Mouse (Mus musculus) liver, embryonic 12.5 days (tissue): Measurements from ENCODE around the gene Hagh. TPM values are rescaled to one million over a fixed set of nuclear protein-coding genes. Genes with fewer than 3 reads are reported as not detected.
A peak's percentile ranks its signal among the peaks of the same experiment; 100 is the strongest.

Experiments
- ATAC-seq: fragments of 200-750 bp; cut with Nextera tagmentation; 2 replicates; pipeline ENCODE4 v1.8.0; 2017; ENCODE audit warnings: moderate number of reproducible peaks, mild to moderate bottlenecking, moderate library complexity
- H3K27ac ChIP-seq: fragments of 300-500 bp; sonication (generic); 2 replicates; pipeline ENCODE4 v1.5.1; 2016; ENCODE audit warnings: mild to moderate bottlenecking
- H3K27me3 ChIP-seq: fragments of 300-500 bp; sonication (generic); replicated peaks from 2 replicates; pipeline ENCODE4 v1.6.1; 2016; ENCODE audit warnings: mild to moderate bottlenecking, moderate library complexity
- H3K36me3 ChIP-seq: fragments of 300-500 bp; sonication (generic); 2 replicates; pipeline ENCODE4 v1.6.1; 2016; ENCODE audit warnings: mild to moderate bottlenecking, moderate library complexity
- H3K4me1 ChIP-seq: fragments of 300-500 bp; sonication (generic); 2 replicates; pipeline ENCODE4 v1.6.1; 2016
- H3K4me2 ChIP-seq: fragments of 300-500 bp; sonication (generic); 2 replicates; pipeline ENCODE4 v1.6.1; 2016; ENCODE audit warnings: mild to moderate bottlenecking, moderate library complexity
- H3K4me3 ChIP-seq: fragments of 300-500 bp; sonication (generic); 2 replicates; pipeline ENCODE4 v1.5.1; 2016; ENCODE audit warnings: mild to moderate bottlenecking, moderate library complexity
- H3K9ac ChIP-seq: fragments of 300-500 bp; sonication (generic); 2 replicates; pipeline ENCODE4 v1.6.1; 2016; ENCODE audit warnings: mild to moderate bottlenecking, moderate library complexity
- H3K9me3 ChIP-seq: fragments of 300-500 bp; sonication (generic); replicated peaks from 2 replicates; pipeline ENCODE4 v1.6.1; 2016; ENCODE audit warnings: mild to moderate bottlenecking, moderate library complexity
- WGBS: fragments of 180-500 bp; shearing (Covaris S2); methylation state at CpG from one replicate; pipeline ENCODE4 v1.1.7; 2016; ENCODE audit not compliant: insufficient replicate concordance; 5-methylcytosine and 5-hydroxymethylcytosine counted together
- polyA plus RNA-seq: library from polyadenylated mRNA; unstranded; fragments of >200 nt; fragmentation: Nextera tagmentation; extraction: Ambion mirVana; gene quantifications from 2 replicates; pipeline ENCODE4 v1.2.1, GENCODE M21; 2016

Gene Hagh
- polyA plus RNA-seq: 61.1 and 64.8 TPM in 2 replicates

GRCm38 (mm10) chr17:24839842-24840241 lies at the start of gene Hagh:
Gene Hagh (plus strand): TSS chr17:24840143.
- H3K4me3 ChIP-seq: no peak within 1 kb of the TSS
- H3K4me1 ChIP-seq: 0 out of 2 replicates have a peak, but pooled peaks cover 1% of the 10 kb centered on the region
- H3K9me3 ChIP-seq: no peaks in the 10 kb centered on the region
- H3K9ac ChIP-seq: no peak within 1 kb of the TSS
- H3K4me2 ChIP-seq: no peak within 1 kb of the TSS
- WGBS: 58% methylated on average over 8 of the region's 8 CpGs
- no peak for ATAC-seq
- no peaks in the 10 kb centered on the region for H3K36me3 ChIP-seq
- peaks cover 21% of the 10 kb centered on the region for H3K27me3 ChIP-seq
- H3K27ac ChIP-seq: no peak within 1 kb of the TSS

DNA sequence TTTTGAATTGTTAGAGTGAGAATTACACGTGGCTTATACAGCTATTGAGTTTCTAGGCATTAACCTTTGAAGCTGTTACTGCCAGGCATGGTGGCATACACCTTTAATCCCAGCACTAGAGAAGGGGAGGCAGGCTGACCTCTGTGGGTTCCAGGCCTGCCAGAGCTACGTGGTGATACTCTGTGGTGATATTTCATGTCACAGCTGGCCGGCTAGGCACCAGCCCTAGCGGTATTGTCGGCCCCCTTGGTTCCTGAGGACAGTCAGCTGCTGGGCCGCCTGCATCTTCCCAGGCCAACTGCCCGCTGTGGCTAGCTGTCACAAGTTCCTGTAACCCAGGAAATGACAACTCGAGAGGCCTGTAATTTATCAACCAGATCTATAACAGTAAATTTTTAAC lies 47.8 kb upstream of the Hagh start:
- no peaks in the 10 kb centered on the region for H3K9me3 ChIP-seq
- peaks cover 23% of the 10 kb centered on the region; the same call in 1 of the 2 replicates for H3K27me3 ChIP-seq
- no peak overlapping the region for H3K27ac ChIP-seq
- 44% methylated on average over 8 of the region's 8 CpGs for WGBS
- H3K4me3 ChIP-seq: no peak overlapping the region
- H3K4me2 ChIP-seq: no peak overlapping the region
- no peak for ATAC-seq
- H3K9ac ChIP-seq: no peak overlapping the region
- no peaks in the 10 kb centered on the region for H3K36me3 ChIP-seq
- H3K4me1 ChIP-seq: peaks cover 2% of the 10 kb centered on the region

DNA sequence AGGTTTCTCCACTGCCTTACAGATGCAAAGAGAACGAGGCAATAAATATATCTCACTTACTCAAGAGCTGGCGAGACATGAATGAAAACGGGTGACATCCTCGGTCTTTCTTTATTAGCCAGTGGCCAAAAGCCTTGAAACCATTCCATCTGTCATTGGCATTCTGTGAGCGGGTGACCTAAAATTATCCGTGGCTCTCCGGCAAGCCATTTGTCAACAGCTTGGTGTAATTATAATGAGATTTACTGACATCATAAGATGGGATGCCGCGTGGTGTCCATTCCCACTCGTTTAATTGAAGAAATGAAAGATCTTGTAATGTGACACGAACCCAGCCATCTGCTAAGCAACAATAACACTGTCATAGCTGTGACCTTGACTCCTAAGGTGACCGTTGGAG lies 45.2 kb upstream of the Hagh start:
- Histone ChIP-seq H3K4me3 (no peak overlapping the region), H3K27ac (no peak overlapping the region), H3K4me1 (peaks cover 9% of the 10 kb centered on the region), H3K27me3 (peaks cover 25% of the 10 kb centered on the region; the same call in 1 of the 2 replicates), H3K4me2 (no peak overlapping the region), H3K9me3 (no peaks in the 10 kb centered on the region), H3K9ac (no peak overlapping the region), H3K36me3 (no peaks in the 10 kb centered on the region)
- WGBS: 73% methylated on average over 12 of the region's 12 CpGs
- no peak for ATAC-seq

DNA sequence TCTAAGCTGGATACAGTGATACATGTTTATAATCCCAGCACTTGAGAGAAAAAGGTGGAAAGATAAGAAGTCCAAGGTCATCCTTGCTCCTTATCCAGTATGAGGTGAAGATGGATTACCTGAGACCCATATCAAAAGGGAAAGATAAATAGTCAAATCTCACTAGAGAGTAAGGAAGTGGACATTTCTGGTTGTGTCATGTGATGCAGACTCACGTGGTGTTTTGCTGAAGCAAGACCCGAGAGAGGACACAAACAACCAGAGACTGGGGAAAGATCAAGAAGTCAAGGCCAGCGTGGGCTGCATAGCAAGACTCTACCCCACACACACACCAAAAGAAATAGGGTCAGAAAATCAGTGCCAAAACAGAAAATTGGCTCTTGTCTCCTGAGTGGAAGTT lies 43.0 kb upstream of the Hagh start:
- H3K9ac ChIP-seq: no peak overlapping the region
- no peak overlapping the region for H3K4me2 ChIP-seq
- peaks cover 10% of the 10 kb centered on the region; the same call in 1 of the 2 replicates for H3K27me3 ChIP-seq
- WGBS: 35% methylated on average over 3 of the region's 3 CpGs
- ATAC-seq: no peak
- H3K4me1 ChIP-seq: peaks cover 9% of the 10 kb centered on the region
- no peaks in the 10 kb centered on the region for H3K36me3 ChIP-seq
- H3K27ac ChIP-seq: no peak overlapping the region
- no peaks in the 10 kb centered on the region for H3K9me3 ChIP-seq
- no peak overlapping the region for H3K4me3 ChIP-seq

DNA sequence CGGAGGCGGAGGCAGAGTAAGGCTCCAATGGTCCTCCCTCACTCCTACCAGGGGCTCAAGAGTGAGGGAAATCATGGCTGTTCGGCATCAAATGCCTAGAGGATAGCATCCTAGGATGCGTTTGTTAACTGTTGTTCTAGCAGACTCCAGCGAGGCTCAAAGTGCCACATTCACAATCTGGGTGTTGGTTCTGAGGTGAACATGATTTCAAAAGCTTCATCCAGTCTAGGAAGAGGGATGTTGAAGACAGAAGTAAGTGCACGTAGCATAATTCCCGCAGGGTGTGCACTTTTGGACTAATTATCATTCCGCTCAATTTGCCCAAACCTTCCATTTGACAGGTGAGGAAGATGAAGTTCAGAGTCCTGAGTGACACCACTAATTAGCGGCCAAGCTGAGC lies 41.7 kb upstream of the Hagh start:
- ATAC-seq: no peak
- Histone ChIP-seq H3K9ac (no peak overlapping the region), H3K36me3 (no peaks in the 10 kb centered on the region), H3K9me3 (no peaks in the 10 kb centered on the region), H3K4me3 (no peak overlapping the region), H3K27me3 (peaks cover 10% of the 10 kb centered on the region; the same call in 1 of the 2 replicates), H3K27ac (no peak overlapping the region), H3K4me2 (no peak overlapping the region), H3K4me1 (peaks cover 9% of the 10 kb centered on the region)
- 51% methylated on average over 9 of the region's 9 CpGs for WGBS

GRCm38 (mm10) chr17:24799476-24799875 lies 40.5 kb upstream of the Hagh start:
- Histone ChIP-seq H3K9ac (no peak overlapping the region), H3K9me3 (no peaks in the 10 kb centered on the region), H3K4me3 (no peak overlapping the region), H3K4me1 (peaks cover 16% of the 10 kb centered on the region), H3K4me2 (no peak overlapping the region), H3K36me3 (no peaks in the 10 kb centered on the region), H3K27ac (no peak overlapping the region), H3K27me3 (peaks cover 10% of the 10 kb centered on the region; the same call in 1 of the 2 replicates)
- ATAC-seq: no peak
- 84% methylated on average over 4 of the region's 4 CpGs for WGBS

GRCm38 (mm10) chr17:24800524-24800923 lies 39.4 kb upstream of the Hagh start:
- Histone ChIP-seq H3K9ac (no peak overlapping the region), H3K4me1 (peaks cover 23% of the 10 kb centered on the region), H3K27ac (no peak overlapping the region), H3K36me3 (no peaks in the 10 kb centered on the region), H3K9me3 (no peaks in the 10 kb centered on the region), H3K4me3 (no peak overlapping the region), H3K4me2 (no peak overlapping the region), H3K27me3 (peaks cover 19% of the 10 kb centered on the region; the same call in 1 of the 2 replicates)
- no peak for ATAC-seq
- WGBS: 47% methylated on average over 3 of the region's 3 CpGs

- peak; percentile 89 for ATAC-seq
- Histone ChIP-seq H3K9ac (peak within 1 kb of the TSS; percentile 78), H3K27me3 (peaks cover 35% of the 10 kb centered on the region), H3K9me3 (no peaks in the 10 kb centered on the region), H3K4me1 (peaks cover 19% of the 10 kb centered on the region), H3K4me2 (peak within 1 kb of the TSS; percentile 86), H3K27ac (peak within 1 kb of the TSS; percentile 65), H3K4me3 (peak within 1 kb of the TSS; percentile 75), H3K36me3 (no peaks in the 10 kb centered on the region)
- under 1% methylated on average over 71 of the region's 71 CpGs for WGBS
Measured at GRCm38 (mm10) chr17:24803952-24804951, 35.7 kb upstream of the Hagh start, which contains the start of gene Meiob. Gene Meiob (plus strand): TSS chr17:24804289.

DNA sequence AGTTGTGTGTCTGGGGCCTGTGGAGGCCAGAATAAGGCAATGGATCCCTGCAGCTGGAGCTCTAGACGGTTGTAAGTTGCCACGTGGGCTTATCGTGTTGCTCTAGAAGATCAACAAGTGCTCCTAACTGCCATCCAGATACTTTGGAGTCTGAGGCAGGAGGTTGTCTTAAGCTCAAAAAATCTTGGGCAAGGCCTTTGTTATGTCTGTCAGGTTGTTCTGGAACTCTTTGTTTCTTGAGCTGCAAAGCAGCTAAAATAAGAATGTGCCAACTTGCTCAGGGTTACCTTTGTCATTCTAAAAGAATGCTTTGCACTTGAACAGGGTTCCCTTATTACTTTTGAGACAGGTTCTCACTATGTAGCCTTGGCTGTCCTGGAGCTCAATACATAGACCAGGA lies 28.7 kb upstream of the Hagh start:
- Histone ChIP-seq H3K27ac (peak overlapping the region; percentile 53), H3K4me1 (peaks cover 39% of the 10 kb centered on the region), H3K4me3 (no peak overlapping the region), H3K4me2 (no peak overlapping the region), H3K9me3 (no peaks in the 10 kb centered on the region), H3K27me3 (peaks cover 19% of the 10 kb centered on the region), H3K9ac (no peak overlapping the region), H3K36me3 (no peaks in the 10 kb centered on the region)
- WGBS: 73% methylated on average over 3 of the region's 3 CpGs
- ATAC-seq: no peak

- Histone ChIP-seq H3K4me3 (no peak overlapping the region), H3K4me1 (peaks cover 39% of the 10 kb centered on the region), H3K9me3 (no peaks in the 10 kb centered on the region), H3K9ac (peak overlapping the region; percentile 12; the same call in 1 of the 2 replicates), H3K4me2 (peak overlapping the region; percentile 45), H3K27me3 (peaks cover 12% of the 10 kb centered on the region), H3K36me3 (no peaks in the 10 kb centered on the region), H3K27ac (peak overlapping the region; percentile 64)
- ATAC-seq: peak; percentile 89
- WGBS: 2% methylated on average over 2 of the region's 2 CpGs
Measured at GRCm38 (mm10) chr17:24812215-24812614, 27.7 kb upstream of the Hagh start.

DNA sequence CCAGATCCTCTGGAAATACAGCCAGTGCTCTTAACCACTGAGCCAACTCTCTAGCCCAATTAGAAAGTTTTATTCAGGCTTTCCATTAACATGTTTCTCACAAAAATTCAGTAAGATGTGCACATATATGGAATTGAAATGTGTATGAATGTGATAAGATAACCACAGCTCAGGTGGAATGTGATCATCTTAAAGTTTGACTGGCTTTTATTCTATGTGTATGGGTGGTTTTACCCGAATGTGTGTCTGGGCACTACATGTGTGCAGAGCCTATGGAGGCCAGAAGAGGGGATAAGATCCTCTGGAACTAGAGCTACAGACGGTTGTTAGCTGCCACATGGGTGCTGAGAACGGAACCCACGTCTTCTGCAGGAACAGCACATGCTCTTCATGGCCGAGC lies 24.7 kb upstream of the Hagh start:
- Histone ChIP-seq H3K9me3 (no peaks in the 10 kb centered on the region), H3K4me1 (peaks cover 39% of the 10 kb centered on the region), H3K4me2 (no peak overlapping the region), H3K9ac (no peak overlapping the region), H3K27me3 (no peaks in the 10 kb centered on the region), H3K27ac (peak overlapping the region; percentile 72; the same call in 1 of the 2 replicates), H3K4me3 (no peak overlapping the region), H3K36me3 (no peaks in the 10 kb centered on the region)
- ATAC-seq: peak; percentile 67; the same call in 1 of the 2 replicates
- WGBS: 63% methylated on average over 5 of the region's 5 CpGs

DNA sequence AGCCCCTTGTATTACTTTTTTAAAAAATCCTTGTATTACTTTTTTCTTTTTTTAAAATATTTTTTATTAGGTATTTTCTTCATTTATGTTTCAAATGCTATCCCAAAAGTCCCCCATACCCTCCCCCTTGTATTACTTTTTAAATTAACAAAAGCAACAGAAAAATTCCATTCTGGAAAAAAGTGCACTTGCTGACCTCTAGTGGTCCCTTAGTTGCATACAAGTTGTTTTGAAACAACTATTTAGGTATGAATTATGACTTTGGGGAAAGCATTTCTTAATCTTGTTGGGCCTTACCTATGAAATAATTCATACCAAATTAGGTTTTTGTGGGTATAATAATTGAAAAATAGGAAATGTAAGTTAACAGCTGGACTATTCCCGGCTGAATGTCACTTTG lies 22.4 kb upstream of the Hagh start:
- no peak overlapping the region for H3K27ac ChIP-seq
- WGBS: 29% methylated on average over 1 of the region's 1 CpGs
- no peak overlapping the region for H3K4me3 ChIP-seq
- no peaks in the 10 kb centered on the region for H3K9me3 ChIP-seq
- H3K4me2 ChIP-seq: no peak overlapping the region
- peaks cover 22% of the 10 kb centered on the region for H3K4me1 ChIP-seq
- no peak for ATAC-seq
- H3K36me3 ChIP-seq: no peaks in the 10 kb centered on the region
- H3K9ac ChIP-seq: no peak overlapping the region
- H3K27me3 ChIP-seq: no peaks in the 10 kb centered on the region; the same call in 1 of the 2 replicates
